Mouse (Mus musculus) G1E (cell line): ENCODE results near the gene Ccser1.

ENCODE experiments used
- CTCF ChIP-seq: IDR thresholded peaks from 2 replicates; pipeline ENCODE4 v1.5.1; 2012; ENCODE audit warnings: low read depth, low read length, inconsistent platforms, mixed read lengths
- GATA1 ChIP-seq: IDR thresholded peaks from 2 replicates; pipeline ENCODE4 v1.6.1; 2012; ENCODE audit warnings: borderline replicate concordance, low read length, inconsistent platforms, mixed read lengths
- GATA2 ChIP-seq: IDR thresholded peaks from 2 replicates; pipeline ENCODE4 v1.6.1; 2012; ENCODE audit warnings: low read depth, low read length, inconsistent platforms, borderline replicate concordance
- POLR2AphosphoS5 ChIP-seq: IDR thresholded peaks from 2 replicates; pipeline ENCODE4 v1.6.1; 2012; ENCODE audit warnings: low read depth, low read length, inconsistent platforms; ENCODE audit not compliant: insufficient replicate concordance

DNA sequence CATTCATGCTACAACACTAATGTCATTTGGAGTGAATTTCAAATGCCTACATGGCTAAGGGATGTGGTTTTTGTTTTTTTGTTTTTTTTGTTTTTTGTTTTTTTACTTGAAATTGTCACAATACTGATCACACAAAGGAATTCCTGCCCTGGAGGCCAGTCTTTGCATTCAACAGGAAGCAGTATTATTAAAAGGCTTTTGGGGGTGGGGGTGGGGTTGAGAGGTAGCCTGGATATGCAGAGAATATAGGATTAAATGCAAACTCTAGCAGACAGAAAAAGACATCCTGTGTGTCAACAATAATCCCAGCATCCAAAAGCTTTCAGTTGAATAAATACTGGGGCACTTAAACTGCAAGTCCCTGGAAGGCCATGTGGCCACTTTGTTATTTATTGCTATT, 24.4 kb upstream of the Ccser1 start:
- no peak for TF ChIP-seq CTCF
- no peak for TF ChIP-seq GATA2
- TF ChIP-seq GATA1, result no peak
- no peak for TF ChIP-seq POLR2AphosphoS5
